Mouse (Mus musculus): ENCODE data around the gene Cdhr1. TPM values are rescaled to one million over a fixed set of nuclear protein-coding genes. Genes with fewer than 3 reads are reported as not detected.
A peak's percentile ranks its signal among the peaks of the same experiment; 100 is the strongest.
"Not testable (repeated sequence)": the region's sequence is repeated elsewhere in the genome, so short reads cannot be mapped to it uniquely, and the experiment has no call there.

The Cdhr1 gene
- polyA plus RNA-seq (2014; fragmentation: Nextera tagmentation; extraction: Ambion mirVana), result 0.05 TPM in 2 replicates

GRCm38 (mm10) chr14:37097956-37098530, at the start of gene Cdhr1:
Cdhr1 (minus strand) TSS chr14:37098347.
- Histone ChIP-seq H3K27me3 (replicated peaks; ENCODE audit: control insufficient read depth, insufficient read depth, low read length) (peaks cover 29% of the 10 kb centered on the region), H3K4me2 (peak within 1 kb of the TSS; percentile 40), H3K27ac (ENCODE audit: low read depth, low read length) (no peak within 1 kb of the TSS), H3K9ac (ENCODE audit: low read depth, low read length) (no peak within 1 kb of the TSS), H3K4me1 (replicated peaks; ENCODE audit: control insufficient read depth, insufficient read depth, low read length) (no peaks in the 10 kb centered on the region), H3K4me3 (ENCODE audit: low read depth, low read length) (peak within 1 kb of the TSS; percentile 21; the same call in 1 of the 2 replicates), H3K36me3 (ENCODE audit: control insufficient read depth, insufficient read depth, low read length) (no peaks in the 10 kb centered on the region), H3K9me3 (ENCODE audit: control insufficient read depth, low read length) (no peaks in the 10 kb centered on the region)
- DNase-seq (ENCODE audit: low spot score) (peak; percentile 34), ATAC-seq (replicated peaks; ENCODE audit: low FRiP score) (peak; percentile 23; the same call in 1 of the 2 replicates)
- 2% methylated on average over 30 of the region's 30 CpGs for WGBS

GRCm38 (mm10) chr14:37139051-37139710, 41.0 kb upstream of the Cdhr1 start:
- Histone ChIP-seq H3K9ac (ENCODE audit: low read depth, low read length) (no peak overlapping the region), H3K27me3 (replicated peaks; ENCODE audit: control insufficient read depth, insufficient read depth, low read length) (no peaks in the 10 kb centered on the region), H3K9me3 (ENCODE audit: control insufficient read depth, low read length) (no peaks in the 10 kb centered on the region), H3K36me3 (ENCODE audit: control insufficient read depth, insufficient read depth, low read length) (no peaks in the 10 kb centered on the region), H3K27ac (ENCODE audit: low read depth, low read length) (no peak overlapping the region), H3K4me3 (ENCODE audit: low read depth, low read length) (no peak overlapping the region), H3K4me2 (no peak overlapping the region), H3K4me1 (replicated peaks; ENCODE audit: control insufficient read depth, insufficient read depth, low read length) (no peaks in the 10 kb centered on the region)
- 80% methylated on average over 8 of the region's 8 CpGs for WGBS
- ATAC-seq (replicated peaks; ENCODE audit: low FRiP score), result no peak
- no peak for DNase-seq (ENCODE audit: low spot score)

- H3K9me3 ChIP-seq (ENCODE audit: control insufficient read depth, low read length); H3K4me3 ChIP-seq (ENCODE audit: low read depth, low read length); H3K27me3 ChIP-seq (replicated peaks; ENCODE audit: control insufficient read depth, insufficient read depth, low read length); H3K4me1 ChIP-seq (replicated peaks; ENCODE audit: control insufficient read depth, insufficient read depth, low read length); DNase-seq (ENCODE audit: low spot score); H3K9ac ChIP-seq (ENCODE audit: low read depth, low read length); H3K36me3 ChIP-seq (ENCODE audit: control insufficient read depth, insufficient read depth, low read length); ATAC-seq (replicated peaks; ENCODE audit: low FRiP score); H3K4me2 ChIP-seq; H3K27ac ChIP-seq (ENCODE audit: low read depth, low read length): not testable (repeated sequence)
- WGBS, result 70% methylated on average over 2 of the region's 3 CpGs
These were observed 39.4 kb upstream of the Cdhr1 start for GRCm38 (mm10) chr14:37137596-37137995.

GRCm38 (mm10) chr14:37136110-37136509, 38.0 kb upstream of the Cdhr1 start:
- ATAC-seq (replicated peaks; ENCODE audit: low FRiP score) (no peak), DNase-seq (ENCODE audit: low spot score) (no peak)
- H3K4me3 ChIP-seq (ENCODE audit: low read depth, low read length), result no peak overlapping the region
- no peaks in the 10 kb centered on the region for H3K4me1 ChIP-seq (replicated peaks; ENCODE audit: control insufficient read depth, insufficient read depth, low read length)
- peaks cover 11% of the 10 kb centered on the region; the same call in 1 of the 2 replicates for H3K36me3 ChIP-seq (ENCODE audit: control insufficient read depth, insufficient read depth, low read length)
- H3K9ac ChIP-seq (ENCODE audit: low read depth, low read length), result no peak overlapping the region
- WGBS, result 75% methylated on average over 4 of the region's 4 CpGs
- no peak overlapping the region for H3K27ac ChIP-seq (ENCODE audit: low read depth, low read length)
- no peaks in the 10 kb centered on the region for H3K9me3 ChIP-seq (ENCODE audit: control insufficient read depth, low read length)
- H3K27me3 ChIP-seq (replicated peaks; ENCODE audit: control insufficient read depth, insufficient read depth, low read length), result no peaks in the 10 kb centered on the region
- no peak overlapping the region for H3K4me2 ChIP-seq

- ATAC-seq (replicated peaks; ENCODE audit: low FRiP score), result peak; percentile 46; the same call in 1 of the 2 replicates
- Histone ChIP-seq H3K4me3 (ENCODE audit: low read depth, low read length) (peak overlapping the region; percentile 91), H3K4me2 (peak overlapping the region; percentile 69), H3K36me3 (ENCODE audit: control insufficient read depth, insufficient read depth, low read length) (peaks cover 11% of the 10 kb centered on the region; the same call in 1 of the 2 replicates), H3K9me3 (ENCODE audit: control insufficient read depth, low read length) (no peaks in the 10 kb centered on the region), H3K4me1 (replicated peaks; ENCODE audit: control insufficient read depth, insufficient read depth, low read length) (no peaks in the 10 kb centered on the region), H3K9ac (ENCODE audit: low read depth, low read length) (peak overlapping the region; percentile 59), H3K27me3 (replicated peaks; ENCODE audit: control insufficient read depth, insufficient read depth, low read length) (no peaks in the 10 kb centered on the region), H3K27ac (ENCODE audit: low read depth, low read length) (no peak overlapping the region; the same call in 1 of the 2 replicates)
- DNase-seq (ENCODE audit: low spot score), result no peak
- WGBS, result 3% methylated on average over 10 of the region's 10 CpGs
These were observed 37.5 kb upstream of the Cdhr1 start for GRCm38 (mm10) chr14:37135671-37136070.

GRCm38 (mm10) chr14:37135127-37135593, 37.0 kb upstream of the Cdhr1 start, which contains the start of gene Ghitm:
Ghitm (minus strand) TSS chr14:37135272.
- ATAC-seq (replicated peaks; ENCODE audit: low FRiP score) (peak; percentile 99), DNase-seq (ENCODE audit: low spot score) (peak; percentile 93)
- no peaks in the 10 kb centered on the region for H3K4me1 ChIP-seq (replicated peaks; ENCODE audit: control insufficient read depth, insufficient read depth, low read length)
- peak within 1 kb of the TSS; percentile 69 for H3K4me2 ChIP-seq
- H3K9ac ChIP-seq (ENCODE audit: low read depth, low read length), result peak within 1 kb of the TSS; percentile 90
- H3K9me3 ChIP-seq (ENCODE audit: control insufficient read depth, low read length), result no peaks in the 10 kb centered on the region
- peak within 1 kb of the TSS; percentile 91 for H3K4me3 ChIP-seq (ENCODE audit: low read depth, low read length)
- no peaks in the 10 kb centered on the region for H3K27me3 ChIP-seq (replicated peaks; ENCODE audit: control insufficient read depth, insufficient read depth, low read length)
- peak within 1 kb of the TSS; percentile 82 for H3K27ac ChIP-seq (ENCODE audit: low read depth, low read length)
- H3K36me3 ChIP-seq (ENCODE audit: control insufficient read depth, insufficient read depth, low read length), result peaks cover 13% of the 10 kb centered on the region; the same call in 1 of the 2 replicates
- under 1% methylated on average over 38 of the region's 38 CpGs for WGBS

DNA sequence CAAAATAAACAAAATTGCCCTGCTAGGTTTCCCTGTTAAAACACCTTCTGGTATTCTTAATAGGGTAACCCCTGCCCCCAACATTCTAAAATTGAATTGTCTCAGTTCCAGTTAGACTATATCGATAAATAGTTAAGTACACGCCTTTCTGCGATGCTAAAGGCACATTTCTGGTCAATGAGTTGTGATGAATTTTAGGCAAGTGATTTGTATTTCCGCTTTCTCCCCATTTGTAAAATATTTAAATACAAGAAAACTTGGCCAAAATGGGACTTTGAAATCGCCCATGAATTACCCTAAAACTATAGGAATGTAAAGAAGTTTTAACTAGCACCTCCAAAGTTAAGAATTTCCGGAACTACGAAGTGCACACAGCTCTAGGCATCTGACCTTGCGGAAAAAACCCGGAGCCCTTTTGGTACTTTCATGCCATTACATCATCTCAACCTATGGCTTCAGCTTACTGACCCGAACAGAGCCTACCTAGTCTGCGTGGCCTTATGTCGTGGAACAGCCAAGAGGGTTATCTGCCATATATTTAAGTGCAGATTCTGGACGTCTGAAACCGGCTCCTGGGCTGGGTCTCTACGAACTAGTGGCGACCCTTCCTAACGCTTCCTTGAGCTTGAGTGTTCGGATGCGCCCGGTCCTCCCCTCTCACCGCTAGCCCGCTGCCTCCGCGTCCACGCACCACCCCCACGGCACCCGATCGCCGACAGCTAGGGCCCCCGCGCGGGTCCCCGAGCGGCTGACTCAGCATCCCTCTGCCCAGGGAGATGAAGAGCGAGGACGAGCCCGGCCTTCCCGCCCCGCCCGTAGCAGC, 36.4 kb upstream of the Cdhr1 start:
- Histone ChIP-seq H3K4me3 (ENCODE audit: low read depth, low read length) (peak overlapping the region; percentile 91), H3K4me2 (peak overlapping the region; percentile 69), H3K9me3 (ENCODE audit: control insufficient read depth, low read length) (no peaks in the 10 kb centered on the region), H3K4me1 (replicated peaks; ENCODE audit: control insufficient read depth, insufficient read depth, low read length) (no peaks in the 10 kb centered on the region), H3K9ac (ENCODE audit: low read depth, low read length) (peak overlapping the region; percentile 90), H3K27me3 (replicated peaks; ENCODE audit: control insufficient read depth, insufficient read depth, low read length) (no peaks in the 10 kb centered on the region), H3K27ac (ENCODE audit: low read depth, low read length) (peak overlapping the region; percentile 82), H3K36me3 (ENCODE audit: control insufficient read depth, insufficient read depth, low read length) (peaks cover 14% of the 10 kb centered on the region; the same call in 1 of the 2 replicates)
- DNase-seq (ENCODE audit: low spot score) (no peak), ATAC-seq (replicated peaks; ENCODE audit: low FRiP score) (peak; percentile 30)
- 2% methylated on average over 40 of the region's 40 CpGs for WGBS

GRCm38 (mm10) chr14:37127652-37128051, 29.5 kb upstream of the Cdhr1 start:
- H3K4me2 ChIP-seq, result no peak overlapping the region
- H3K9ac ChIP-seq (ENCODE audit: low read depth, low read length), result no peak overlapping the region
- H3K4me3 ChIP-seq (ENCODE audit: low read depth, low read length), result no peak overlapping the region
- ATAC-seq (replicated peaks; ENCODE audit: low FRiP score) (no peak), DNase-seq (ENCODE audit: low spot score) (no peak)
- H3K9me3 ChIP-seq (ENCODE audit: control insufficient read depth, low read length), result no peaks in the 10 kb centered on the region
- no peak overlapping the region for H3K27ac ChIP-seq (ENCODE audit: low read depth, low read length)
- no peaks in the 10 kb centered on the region for H3K27me3 ChIP-seq (replicated peaks; ENCODE audit: control insufficient read depth, insufficient read depth, low read length)
- H3K4me1 ChIP-seq (replicated peaks; ENCODE audit: control insufficient read depth, insufficient read depth, low read length), result no peaks in the 10 kb centered on the region
- H3K36me3 ChIP-seq (ENCODE audit: control insufficient read depth, insufficient read depth, low read length), result peaks cover 35% of the 10 kb centered on the region
- WGBS, result 57% methylated on average over 4 of the region's 4 CpGs

All from liver, embryonic 11.5 days (tissue).